In the genomic region with DNA sequence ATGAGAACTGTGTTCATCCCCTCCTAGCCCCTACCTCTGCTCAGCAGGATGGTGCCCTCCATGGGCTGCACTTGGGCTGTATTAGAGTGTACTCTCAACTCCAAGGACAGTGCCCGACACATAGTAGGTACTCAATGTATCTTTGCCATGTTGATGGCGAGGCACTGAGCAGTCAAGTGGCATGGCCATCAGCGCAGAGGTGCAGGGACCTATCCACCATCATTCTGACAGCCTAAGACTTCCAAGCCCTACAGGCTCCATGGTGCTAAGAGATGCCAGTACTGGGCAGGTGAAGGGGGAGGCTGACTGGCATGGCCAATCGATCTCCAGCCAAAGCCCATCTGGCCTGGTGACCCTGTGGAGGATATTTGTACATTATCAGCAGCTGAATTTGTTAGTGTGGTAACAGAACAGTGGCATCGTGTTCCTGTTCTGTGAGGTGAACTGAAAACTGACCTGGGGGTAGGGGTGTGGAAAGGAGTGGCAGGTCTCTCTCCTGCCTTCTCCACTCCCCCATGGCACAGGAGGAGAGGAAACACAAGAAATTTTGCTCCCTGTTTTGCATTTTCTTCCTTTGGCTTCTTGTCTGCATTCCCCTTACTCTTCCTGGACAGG, we compare ENCODE assay signal across 8 mouse cellular contexts.
DNase-seq lines count a peak whose midpoint lies in the region; ATAC-seq and TF ChIP-seq lines count a peak whose summit lies in the region.
"Had no signal": no experiment of that assay in that cellular context is flagged by ENCODE, and none has a peak within 500 bp of the region (broad histone marks: within the 10 kb centered on the region; RNA-seq: fewer than 3 reads in every experiment).

No protein-coding gene starts in this region.

- WGBS in hindbrain, embryonic 13.5 days = 90% methylated on average over 5 of the region's 5 CpGs
- 79% methylated on average over 5 of the region's 5 CpGs for WGBS in hindbrain, embryonic 11.5 days
- WGBS in embryonic facial prominence, embryonic 10.5 days = 77% methylated on average over 5 of the region's 5 CpGs
- WGBS in liver, embryonic 11.5 days = 82% methylated on average over 5 of the region's 5 CpGs

- H3K4me2 ChIP-seq in hindbrain, embryonic 13.5 days = no peak overlapping the region
- no peak overlapping the region for H3K4me2 ChIP-seq in hindbrain, embryonic 11.5 days (replicated peaks; ENCODE audit: low read depth, low read length)
- H3K4me2 ChIP-seq in liver, embryonic 11.5 days = no peak overlapping the region

- peaks cover 19% of the 10 kb centered on the region for H3K36me3 ChIP-seq in hindbrain, embryonic 13.5 days
- H3K36me3 ChIP-seq in hindbrain, embryonic 11.5 days (ENCODE audit: control insufficient read depth, insufficient read depth, low read length) = no peaks in the 10 kb centered on the region
- peaks cover 49% of the 10 kb centered on the region for H3K36me3 ChIP-seq in embryonic facial prominence, embryonic 10.5 days (replicated peaks)
- peaks cover 10% of the 10 kb centered on the region; the same call in 1 of the 2 replicates for H3K36me3 ChIP-seq in liver, embryonic 11.5 days (ENCODE audit: control insufficient read depth, insufficient read depth, low read length)

- peak overlapping the region; percentile 39; the same call in 1 of the 2 replicates for H3K9ac ChIP-seq in hindbrain, embryonic 13.5 days
- no peak overlapping the region for H3K9ac ChIP-seq in hindbrain, embryonic 11.5 days (ENCODE audit: low read depth, low read length)
- H3K9ac ChIP-seq in liver, embryonic 11.5 days (ENCODE audit: low read depth, low read length) = no peak overlapping the region

- ATAC-seq in hindbrain, embryonic 13.5 days (ENCODE audit: low FRiP score) = no peak
- ATAC-seq in hindbrain, embryonic 11.5 days (ENCODE audit: low FRiP score) = no peak
- ATAC-seq in liver, embryonic 11.5 days (replicated peaks; ENCODE audit: low FRiP score) = peak; percentile 17; the same call in 1 of the 2 replicates
- no peak for ATAC-seq in megakaryocyte progenitor cell, adult 5-6 weeks (replicated peaks; ENCODE audit: poor library complexity)

- 0 out of 2 replicates have a peak overlapping the region, but pooled peaks have one; percentile 71 for H3K27ac ChIP-seq in hindbrain, embryonic 13.5 days
- H3K27ac ChIP-seq in hindbrain, embryonic 11.5 days (ENCODE audit: low read depth, low read length) = no peak overlapping the region
- peak overlapping the region; percentile 61 for H3K27ac ChIP-seq in bone marrow macrophage, adult 2 months (ENCODE audit: insufficient read depth, low read depth, low read length)
- H3K27ac ChIP-seq in embryonic facial prominence, embryonic 10.5 days (replicated peaks) = peak overlapping the region; percentile 79
- H3K27ac ChIP-seq in liver, embryonic 11.5 days (ENCODE audit: low read depth, low read length) = peak overlapping the region; percentile 66

- no peak for TF ChIP-seq CTCF in bone marrow macrophage, adult 2 months (IDR thresholded peaks at IDR 0.05; ENCODE audit: low read depth, low read length)

- no peak for DNase-seq in hindbrain, embryonic 11.5 days (ENCODE audit: low spot score)
- DNase-seq in embryonic facial prominence, embryonic 10.5 days (ENCODE audit: low spot score) = no peak
- DNase-seq in liver, embryonic 11.5 days (ENCODE audit: low spot score) = no peak
- no peak for DNase-seq in left cerebral cortex, adult 18-20 months (ENCODE audit: low spot score in 2 of 2)

- TF ChIP-seq POLR2A in bone marrow macrophage, adult 2 months (IDR thresholded peaks at IDR 0.05; ENCODE audit: borderline replicate concordance, low read depth, low read length) = no peak

- no peak overlapping the region for H3K4me3 ChIP-seq in hindbrain, embryonic 13.5 days
- H3K4me3 ChIP-seq in hindbrain, embryonic 11.5 days (ENCODE audit: low read depth, low read length) = no peak overlapping the region
- H3K4me3 ChIP-seq in bone marrow macrophage, adult 2 months (ENCODE audit: insufficient read depth, low read length) = no peak overlapping the region
- no peak overlapping the region for H3K4me3 ChIP-seq in embryonic facial prominence, embryonic 10.5 days
- H3K4me3 ChIP-seq in liver, embryonic 11.5 days (ENCODE audit: low read depth, low read length) = no peak overlapping the region
- H3K4me3 ChIP-seq: megakaryocyte, embryonic 14.5 days had no signal

- H3K4me1 ChIP-seq in hindbrain, embryonic 13.5 days (replicated peaks) = peaks cover 36% of the 10 kb centered on the region
- peaks cover 4% of the 10 kb centered on the region; the same call in 1 of the 2 replicates for H3K4me1 ChIP-seq in hindbrain, embryonic 11.5 days (replicated peaks; ENCODE audit: control insufficient read depth, insufficient read depth, low read length)
- H3K4me1 ChIP-seq in bone marrow macrophage, adult 2 months (ENCODE audit: control insufficient read depth, insufficient read depth, low read length) = peaks cover 34% of the 10 kb centered on the region
- H3K4me1 ChIP-seq in embryonic facial prominence, embryonic 10.5 days = peaks cover 38% of the 10 kb centered on the region
- peaks cover 8% of the 10 kb centered on the region; the same call in 1 of the 2 replicates for H3K4me1 ChIP-seq in liver, embryonic 11.5 days (replicated peaks; ENCODE audit: control insufficient read depth, insufficient read depth, low read length)

- no peaks in the 10 kb centered on the region for H3K9me3 ChIP-seq in hindbrain, embryonic 13.5 days
- no peaks in the 10 kb centered on the region for H3K9me3 ChIP-seq in hindbrain, embryonic 11.5 days (ENCODE audit: control insufficient read depth, low read length)
- no peaks in the 10 kb centered on the region for H3K9me3 ChIP-seq in embryonic facial prominence, embryonic 10.5 days
- no peaks in the 10 kb centered on the region for H3K9me3 ChIP-seq in liver, embryonic 11.5 days (ENCODE audit: control insufficient read depth, low read length)
- H3K9me3 ChIP-seq: megakaryocyte, embryonic 14.5 days had no signal

- no peaks in the 10 kb centered on the region for H3K27me3 ChIP-seq in hindbrain, embryonic 13.5 days
- H3K27me3 ChIP-seq in hindbrain, embryonic 11.5 days (ENCODE audit: control insufficient read depth, insufficient read depth, low read length) = no peaks in the 10 kb centered on the region
- H3K27me3 ChIP-seq in embryonic facial prominence, embryonic 10.5 days (replicated peaks; ENCODE audit: low read depth, poor library complexity, severe bottlenecking) = no peaks in the 10 kb centered on the region
- H3K27me3 ChIP-seq in liver, embryonic 11.5 days (replicated peaks; ENCODE audit: control insufficient read depth, insufficient read depth, low read length) = no peaks in the 10 kb centered on the region
- H3K27me3 ChIP-seq: megakaryocyte, embryonic 14.5 days had no signal
